ENCODE assay signal across 14 mouse cellular contexts in genomic region chr17:28365122-28365521, GRCm38 (mm10). TPM values are rescaled to one million over a fixed set of nuclear protein-coding genes. Genes with fewer than 3 reads are reported as not detected.
DNase-seq lines count a peak whose midpoint lies in the region; ATAC-seq and TF ChIP-seq lines count a peak whose summit lies in the region.
"Had no signal": no experiment of that assay in that cellular context is flagged by ENCODE, and none has a peak within 500 bp of the region (broad histone marks: within the 10 kb centered on the region; RNA-seq: fewer than 3 reads in every experiment).

Gene Tulp1 (minus strand): TSS chr17:28365222.

- H3K4me2 ChIP-seq in kidney, embryonic 16.5 days (replicated peaks; ENCODE audit: low read depth, low read length) = peak within 1 kb of the TSS; percentile 53
- peak within 1 kb of the TSS; percentile 51 for H3K4me2 ChIP-seq in embryonic facial prominence, embryonic 15.5 days (replicated peaks)
- peak within 1 kb of the TSS; percentile 44 for H3K4me2 ChIP-seq in intestine, embryonic 14.5 days (ENCODE audit: low read length)
- H3K4me2 ChIP-seq in midbrain, postnatal 0 days (ENCODE audit: low read depth, low read length, poor library complexity, severe bottlenecking) = peak within 1 kb of the TSS; percentile 34
- H3K4me2 ChIP-seq: liver, embryonic 15.5 days had no signal

- H3K4me3 ChIP-seq in kidney, embryonic 16.5 days (ENCODE audit: low read length) = peak within 1 kb of the TSS; percentile 31
- peak within 1 kb of the TSS; percentile 30 for H3K4me3 ChIP-seq in embryonic facial prominence, embryonic 15.5 days (replicated peaks)
- H3K4me3 ChIP-seq in intestine, embryonic 14.5 days (ENCODE audit: low read depth, low read length) = peak within 1 kb of the TSS; percentile 22
- peak within 1 kb of the TSS; percentile 16; the same call in 1 of the 2 replicates for H3K4me3 ChIP-seq in midbrain, postnatal 0 days (ENCODE audit: low read depth, low read length)
- H3K4me3 ChIP-seq in left cerebral cortex, adult 2 months = no peak within 1 kb of the TSS
- H3K4me3 ChIP-seq: liver, embryonic 15.5 days had no signal

- DNase-seq in kidney, postnatal 14 days = no peak
- no peak for DNase-seq in intestine, embryonic 14.5 days (ENCODE audit: low spot score)
- no peak for DNase-seq in midbrain, postnatal 0 days (ENCODE audit: low spot score)
- no peak for DNase-seq in ovary, postnatal 14 days (ENCODE audit: low spot score)
- no peak for DNase-seq in adrenal gland, postnatal 10 days
- DNase-seq in left cerebral cortex, adult 2 months (ENCODE audit: extremely low spot score in 1 of 2, low spot score in 2 of 2) = no peak
- DNase-seq: adrenal gland, postnatal 25 days; kidney, postnatal 25 days; thymus, postnatal 14 days had no signal

- 47% methylated on average over 8 of the region's 8 CpGs for WGBS in kidney, embryonic 16.5 days
- 39% methylated on average over 8 of the region's 8 CpGs for WGBS in embryonic facial prominence, embryonic 15.5 days
- 35% methylated on average over 8 of the region's 8 CpGs for WGBS in intestine, embryonic 14.5 days
- WGBS in midbrain, postnatal 0 days = 39% methylated on average over 8 of the region's 8 CpGs

- no peak for TF ChIP-seq CTCF in midbrain, postnatal 0 days (IDR thresholded peaks at IDR 0.05)
- no peak for TF ChIP-seq CTCF in left cerebral cortex, adult 2 months (IDR thresholded peaks at IDR 0.05)

- H3K27ac ChIP-seq in kidney, embryonic 16.5 days (ENCODE audit: low read length) = no peak within 1 kb of the TSS
- no peak within 1 kb of the TSS for H3K27ac ChIP-seq in embryonic facial prominence, embryonic 15.5 days (replicated peaks)
- no peak within 1 kb of the TSS for H3K27ac ChIP-seq in intestine, embryonic 14.5 days (ENCODE audit: low read depth)
- H3K27ac ChIP-seq in midbrain, postnatal 0 days (ENCODE audit: low read depth, low read length) = no peak within 1 kb of the TSS
- no peak within 1 kb of the TSS for H3K27ac ChIP-seq in left cerebral cortex, adult 2 months
- H3K27ac ChIP-seq: liver, embryonic 15.5 days had no signal

- ATAC-seq in kidney, embryonic 16.5 days (ENCODE audit: low FRiP score, low TSS enrichment) = no peak
- no peak for ATAC-seq in embryonic facial prominence, embryonic 15.5 days (ENCODE audit: insufficient number of reproducible peaks, low FRiP score, low TSS enrichment, low read depth)
- no peak for ATAC-seq in intestine, embryonic 14.5 days (replicated peaks; ENCODE audit: low FRiP score, low TSS enrichment, low read depth)
- ATAC-seq in midbrain, postnatal 0 days (ENCODE audit: low FRiP score) = no peak

- no peaks in the 10 kb centered on the region for H3K9me3 ChIP-seq in kidney, embryonic 16.5 days (ENCODE audit: low read length)
- no peaks in the 10 kb centered on the region for H3K9me3 ChIP-seq in embryonic facial prominence, embryonic 15.5 days (replicated peaks)
- no peaks in the 10 kb centered on the region for H3K9me3 ChIP-seq in intestine, embryonic 14.5 days (ENCODE audit: control insufficient read depth, low read length)
- no peaks in the 10 kb centered on the region for H3K9me3 ChIP-seq in midbrain, postnatal 0 days (ENCODE audit: low read length)
- H3K9me3 ChIP-seq: liver, embryonic 15.5 days had no signal

- intact Hi-C loops in left cerebral cortex, adult 2 months (cut with DNase I) = no loop called here

- H3K4me1 ChIP-seq in kidney, embryonic 16.5 days (ENCODE audit: insufficient read depth, low read length) = peaks cover 28% of the 10 kb centered on the region
- peaks cover 35% of the 10 kb centered on the region for H3K4me1 ChIP-seq in embryonic facial prominence, embryonic 15.5 days
- peaks cover 15% of the 10 kb centered on the region; the same call in 1 of the 2 replicates for H3K4me1 ChIP-seq in intestine, embryonic 14.5 days (replicated peaks; ENCODE audit: control insufficient read depth, insufficient read depth, low read length)
- H3K4me1 ChIP-seq in midbrain, postnatal 0 days (ENCODE audit: insufficient read depth, low read length) = 0 out of 2 replicates have a peak, but pooled peaks cover 5% of the 10 kb centered on the region

- peaks cover 28% of the 10 kb centered on the region for H3K27me3 ChIP-seq in kidney, embryonic 16.5 days (ENCODE audit: insufficient read depth, low read length)
- H3K27me3 ChIP-seq in embryonic facial prominence, embryonic 15.5 days = peaks cover 27% of the 10 kb centered on the region
- peaks cover 36% of the 10 kb centered on the region for H3K27me3 ChIP-seq in intestine, embryonic 14.5 days (replicated peaks; ENCODE audit: control insufficient read depth, insufficient read depth, low read length)
- peaks cover 39% of the 10 kb centered on the region for H3K27me3 ChIP-seq in midbrain, postnatal 0 days (ENCODE audit: insufficient read depth, low read length)

- no peaks in the 10 kb centered on the region for H3K36me3 ChIP-seq in kidney, embryonic 16.5 days (ENCODE audit: insufficient read depth, low read length)
- no peaks in the 10 kb centered on the region for H3K36me3 ChIP-seq in embryonic facial prominence, embryonic 15.5 days
- no peaks in the 10 kb centered on the region for H3K36me3 ChIP-seq in intestine, embryonic 14.5 days (ENCODE audit: control insufficient read depth, insufficient read depth, low read length)
- H3K36me3 ChIP-seq in midbrain, postnatal 0 days (ENCODE audit: insufficient read depth, low read length) = no peaks in the 10 kb centered on the region
- H3K36me3 ChIP-seq: liver, embryonic 15.5 days had no signal

- peak within 1 kb of the TSS; percentile 48 for H3K9ac ChIP-seq in kidney, embryonic 16.5 days (replicated peaks; ENCODE audit: low read length)
- 0 out of 2 replicates have a peak within 1 kb of the TSS, but pooled peaks have one; percentile 12 for H3K9ac ChIP-seq in embryonic facial prominence, embryonic 15.5 days
- H3K9ac ChIP-seq in intestine, embryonic 14.5 days (ENCODE audit: low read length) = 0 out of 2 replicates have a peak within 1 kb of the TSS, but pooled peaks have one; percentile 29
- H3K9ac ChIP-seq in midbrain, postnatal 0 days (replicated peaks; ENCODE audit: low read length, poor library complexity, severe bottlenecking) = no peak within 1 kb of the TSS
- H3K9ac ChIP-seq: liver, embryonic 15.5 days had no signal

RNA-seq across cellular contexts. Expression of gene Tulp1, which starts in this region (rescaled TPM):
- polyA plus RNA-seq in kidney, embryonic 16.5 days (2015; fragmentation: Nextera tagmentation; extraction: Ambion mirVana) = 6.4 and 8.7 TPM in 2 replicates
- 5.1 and 5.8 TPM in 2 replicates for polyA plus RNA-seq in embryonic facial prominence, embryonic 15.5 days (2015; fragmentation: Nextera tagmentation; extraction: Ambion mirVana)
- polyA plus RNA-seq in intestine, embryonic 14.5 days (2014; fragmentation: Nextera tagmentation; extraction: Ambion mirVana) = 3.7 and 4.0 TPM in 2 replicates
- 0.80 and 1.0 TPM in 2 replicates for total RNA-seq in midbrain, postnatal 0 days (2014; rRNA removed)
- polyA plus RNA-seq in midbrain, postnatal 0 days (2015; fragmentation: Nextera tagmentation; extraction: Ambion mirVana) = 1.1 TPM in 2 replicates
- total RNA-seq in adrenal gland, postnatal 10 days (2021) = under 1 TPM; 0.33 to 1.00 TPM
- not detected for total RNA-seq in left cerebral cortex, adult 2 months (2021)
- total RNA-seq: adrenal gland, postnatal 25 days; common myeloid progenitor, adult 5-6 weeks; gastrocnemius, adult 18-20 months had no signal
